Comparison of ENCODE assay signal across 1 mouse cellular context in the genomic region with DNA sequence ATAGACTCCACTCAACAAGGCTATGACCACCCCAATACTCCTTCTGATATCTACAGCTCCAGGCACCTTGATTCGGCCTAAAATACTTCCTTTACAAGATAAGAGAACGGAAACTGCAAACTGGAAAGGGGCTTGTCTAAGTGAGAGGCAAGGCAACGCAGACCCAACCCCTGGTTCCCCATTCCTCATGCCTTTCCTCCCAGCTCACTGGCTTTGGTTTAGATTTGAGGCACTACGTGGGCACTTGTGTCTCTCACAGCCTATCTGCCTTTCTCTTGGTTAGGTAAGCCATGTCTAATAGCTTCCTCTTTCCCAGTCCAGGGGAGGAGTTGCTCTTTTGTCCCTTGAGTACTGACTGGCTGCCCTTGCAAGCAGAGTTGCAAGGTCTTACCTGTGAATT.
A peak's percentile ranks its signal among the peaks of the same experiment; 100 is the strongest.
TF ChIP-seq lines count a peak whose summit lies in the region.

No protein-coding gene starts in this region.

TF ChIP-seq in MEL, 35 proteins besides CTCF, POLR2A, EP300 and RAD21 (continued from another document):
- TF ChIP-seq GATA1 (IDR thresholded peaks at IDR 0.05; ENCODE audit: low read depth, low read length) (0 out of 2 replicates have a peak, but pooled peaks have one; percentile 25), TCF12 (IDR thresholded peaks at IDR 0.05; ENCODE audit: low read depth, low read length) (peak; percentile 43; the same call in 1 of the 2 replicates), MYB (IDR thresholded peaks at IDR 0.05; ENCODE audit: low read depth, low read length) (no peak), RCOR1 (IDR thresholded peaks at IDR 0.05; ENCODE audit: low read depth, low read length) (0 out of 2 replicates have a peak, but pooled peaks have one; percentile 30), MYC (IDR thresholded peaks at IDR 0.05; ENCODE audit: low read depth, low read length) (no peak), TBP (IDR thresholded peaks at IDR 0.05; ENCODE audit: low read depth, low read length) (no peak)
TF ChIP-seq in MEL: peak in this region for 4.
